Mouse (Mus musculus) B cell, adult (primary cell): Measurements from ENCODE around the gene Rbms2. TPM values are rescaled to one million over a fixed set of nuclear protein-coding genes. Genes with fewer than 3 reads are reported as not detected.

Experiments used
- total RNA-seq: library from RNA; stranded (reverse); gene quantifications from 4 replicates; pipeline ENCODE4 v1.2.4, GENCODE M21; 2023; ENCODE audit not compliant: inconsistent age

Gene Rbms2
- total RNA-seq: 46.0 to 52.1 TPM (median 47.1 TPM) in 4 replicates

DNA sequence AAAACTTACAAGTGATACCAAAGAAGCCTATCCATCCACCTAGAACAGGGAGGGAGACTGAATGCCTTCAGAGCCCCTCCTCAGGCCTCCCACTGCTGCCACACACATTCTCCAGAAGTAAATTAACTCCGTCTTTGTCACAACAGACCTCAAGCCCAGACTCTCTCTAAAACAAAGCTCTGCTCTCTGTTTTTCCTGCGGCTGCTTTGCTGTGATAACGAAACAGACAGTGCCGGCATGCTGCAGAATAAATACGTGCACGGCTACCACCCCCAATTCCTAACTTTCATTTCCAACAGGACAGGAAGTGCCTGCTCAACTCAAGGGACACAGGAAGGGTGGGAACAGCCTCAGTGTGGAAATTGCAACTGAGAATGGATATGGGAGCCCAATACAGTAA, at the start of gene Rbms2:
Rbms2 (minus strand) TSS at position 309 of the 400 bp plus-strand sequence.

DNA sequence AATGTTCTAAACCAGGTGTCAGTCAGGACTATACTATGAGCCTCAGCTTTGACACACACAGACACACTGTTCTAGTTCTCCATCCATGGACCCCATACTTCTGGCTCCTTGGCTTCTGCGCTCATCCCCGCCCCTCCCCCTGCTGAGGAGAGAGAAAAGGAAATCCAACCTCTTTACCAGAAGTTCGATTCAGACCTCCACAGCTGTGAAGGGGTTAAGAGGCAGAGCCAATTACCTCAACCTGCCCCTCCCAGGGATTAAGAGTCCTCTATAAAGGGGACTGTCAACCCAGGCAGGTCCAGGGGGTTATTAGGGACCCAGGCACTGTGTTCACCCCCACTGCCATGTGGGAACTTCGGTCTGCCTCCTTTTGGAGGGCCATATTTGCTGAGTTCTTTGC, 45.4 kb upstream of the Rbms2 start, which contains the start of gene Mip:
Mip (plus strand) TSS at position 301 of the 400 bp plus-strand sequence.

DNA sequence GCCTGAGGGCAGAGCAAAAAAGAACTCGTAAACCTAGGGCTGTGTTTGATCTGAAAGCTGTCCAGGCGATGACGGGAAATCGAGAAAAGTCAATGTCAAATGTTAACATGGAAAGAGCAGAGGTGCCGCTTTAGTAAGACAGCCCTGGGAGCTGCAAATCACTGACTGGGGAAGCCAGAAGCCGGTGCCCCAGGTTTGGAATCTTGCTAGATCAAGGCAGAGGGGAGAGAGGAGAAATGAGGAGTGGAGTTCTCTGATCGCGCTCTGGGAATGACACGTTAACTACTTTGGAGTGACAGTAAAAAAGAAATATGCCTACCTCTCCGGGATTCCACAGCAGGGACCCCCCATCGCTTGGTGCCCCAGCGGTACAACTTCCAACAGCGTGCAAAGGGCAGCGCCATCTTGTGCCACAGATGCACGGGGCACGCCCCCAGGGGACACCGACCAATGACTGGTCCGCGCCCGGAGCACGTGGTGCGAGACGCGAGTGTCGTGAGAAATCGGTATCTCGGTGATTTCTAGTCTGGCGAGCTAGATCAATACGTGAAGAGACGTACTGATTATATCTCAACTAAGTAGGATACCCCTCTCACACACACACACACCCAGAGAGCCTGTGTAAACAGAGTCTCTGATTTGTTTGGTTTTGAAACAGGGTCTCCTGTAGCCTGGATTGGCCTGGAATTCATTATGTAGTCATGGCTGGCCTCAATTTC, 31.5 kb upstream of the Rbms2 start, which contains the start of gene Spryd4:
Spryd4 (minus strand) TSS at position 418 of the 719 bp plus-strand sequence.

DNA sequence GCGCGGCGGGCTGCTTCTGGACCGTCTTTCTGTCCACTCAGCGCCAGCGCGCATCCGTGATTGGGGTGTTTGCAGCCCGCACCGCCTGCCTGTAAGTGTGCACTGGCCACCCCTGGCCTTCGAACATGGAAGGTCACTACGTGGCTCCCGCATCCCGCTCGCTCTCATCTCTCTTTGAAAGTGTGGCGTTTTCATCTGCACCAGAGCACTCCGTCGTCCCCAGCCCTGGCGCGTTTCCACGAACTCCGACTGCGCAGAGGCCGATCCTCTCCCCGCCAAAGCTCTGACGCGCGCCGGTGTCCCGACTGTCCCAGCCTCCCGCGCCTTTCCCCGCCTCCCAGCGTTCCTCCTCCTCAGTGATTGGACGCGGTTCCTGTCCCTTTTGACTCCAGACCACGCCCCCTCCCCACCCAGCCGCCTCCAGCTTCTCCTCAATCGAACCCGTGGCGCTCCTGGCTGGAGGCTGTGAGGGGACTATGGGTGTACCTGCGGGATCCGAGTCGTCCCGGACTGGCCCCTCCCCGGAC, 14.0 kb upstream of the Rbms2 start, which contains the start of gene Gls2:
Gls2 (plus strand) TSS at position 434 of the 527 bp plus-strand sequence.

DNA sequence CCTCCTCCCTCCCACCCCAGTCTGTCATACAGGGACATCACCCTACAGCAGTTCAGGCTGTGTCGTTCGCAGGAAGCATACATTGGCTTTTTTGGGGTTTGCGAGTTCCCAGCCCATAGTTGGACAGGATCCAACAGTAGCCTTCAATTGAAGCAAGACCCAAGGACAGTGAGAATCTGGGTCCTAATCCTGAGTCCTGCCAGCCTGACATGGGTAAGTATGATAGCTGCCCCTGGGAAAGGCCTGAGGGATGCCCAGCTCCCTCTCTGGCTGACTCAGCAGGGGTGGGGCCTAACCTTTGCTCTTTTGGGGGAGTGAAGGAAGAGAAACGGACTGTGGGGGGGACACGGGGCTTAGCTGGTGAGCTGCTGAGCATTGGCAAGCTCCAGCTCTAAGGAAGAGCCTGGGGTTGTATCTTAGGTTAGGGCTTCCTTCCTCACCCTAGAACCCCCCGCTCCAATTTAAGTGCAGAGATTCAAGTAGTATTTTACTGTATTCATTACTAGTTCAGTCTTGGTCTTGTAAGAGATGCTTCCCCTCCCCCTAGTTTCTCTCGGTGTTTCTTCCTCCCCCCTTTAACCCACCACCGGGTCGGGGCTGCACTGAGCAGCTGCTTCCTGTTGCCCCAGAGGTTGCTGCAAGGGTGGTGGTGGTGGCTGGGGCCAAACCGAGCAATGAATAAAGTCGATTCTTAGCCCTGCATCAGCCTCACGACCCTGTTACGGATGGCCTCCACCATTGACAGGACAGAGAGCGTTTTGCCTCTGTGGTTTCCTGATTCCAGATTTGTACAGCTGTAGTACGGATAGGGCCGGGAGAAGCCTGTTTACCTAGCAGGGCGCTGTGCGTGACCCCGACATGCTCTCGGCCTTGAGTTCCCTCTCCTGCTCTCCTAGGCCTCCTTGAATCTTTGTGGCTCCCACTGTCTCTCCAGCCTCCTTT, 88.3 kb downstream of the Rbms2 start, which contains the start of gene Baz2a:
Baz2a (plus strand) TSS at position 14 of the 942 bp plus-strand sequence.

DNA sequence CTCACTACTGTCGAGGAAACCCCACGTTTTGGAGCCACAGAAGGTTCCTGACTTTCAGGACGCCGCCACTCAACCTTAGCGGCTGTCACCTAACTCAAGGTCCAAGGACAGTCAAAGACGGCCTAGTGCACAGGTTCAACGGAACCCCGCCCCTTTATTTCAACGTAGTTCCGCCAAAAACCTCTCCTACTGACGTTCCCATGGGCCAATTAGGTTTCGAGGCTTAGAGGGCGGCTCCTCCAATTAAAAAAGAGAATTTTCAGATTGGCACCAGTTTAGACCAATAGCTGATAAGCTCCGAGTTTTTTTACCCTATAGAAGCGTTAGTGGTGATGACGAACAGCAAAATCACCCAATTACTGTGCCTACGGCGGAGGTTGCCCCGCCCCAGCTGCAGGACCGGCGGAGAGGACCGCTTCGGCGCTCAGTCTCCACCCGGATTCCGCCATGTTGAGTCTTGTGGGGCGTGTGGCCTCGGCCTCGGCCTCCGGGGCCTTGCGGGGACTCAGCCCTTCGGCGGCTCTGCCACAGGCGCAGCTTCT, 97.1 kb downstream of the Rbms2 start, which contains the start of gene Atp5b:
Atp5b (plus strand) TSS at position 394 of the 542 bp plus-strand sequence.

Other genes starting within 250 kb of the Rbms2 start
- not detected in 4 replicates for gene Hsd17b6, start 172.7 kb downstream of the Rbms2 start, total RNA-seq
- gene Prim1, start 165.1 kb downstream of the Rbms2 start, total RNA-seq: 14.7 to 17.6 TPM (median 16.0 TPM) in 4 replicates
- 579 to 612 TPM (median 595 TPM) in 4 replicates for gene Naca, start 144.7 kb downstream of the Rbms2 start, total RNA-seq
- 125 to 138 TPM (median 132 TPM) in 4 replicates for gene Ptges3, start 121.3 kb downstream of the Rbms2 start, total RNA-seq
- 578 to 690 TPM (median 600 TPM) in 4 replicates for gene Atp5b, start 97.0 kb downstream of the Rbms2 start, total RNA-seq
- 114 to 132 TPM (median 129 TPM) in 4 replicates for gene Baz2a, start 88.7 kb downstream of the Rbms2 start, total RNA-seq
- gene Gls2, start 14.2 kb upstream of the Rbms2 start, total RNA-seq: not detected in 4 replicates
- 12.9 to 16.0 TPM (median 15.8 TPM) in 4 replicates for gene Spryd4, start 31.5 kb upstream of the Rbms2 start, total RNA-seq
- not detected in 4 replicates for gene Mip, start 45.5 kb upstream of the Rbms2 start, total RNA-seq
- 11.7 to 20.7 TPM (median 15.9 TPM) in 4 replicates for gene Timeless, start 51.8 kb upstream of the Rbms2 start, total RNA-seq
- 0.48 TPM in 1 of 4 replicates, not detected in the others for gene Apon, start 73.8 kb upstream of the Rbms2 start, total RNA-seq
- gene Apof, start 88.4 kb upstream of the Rbms2 start, total RNA-seq: 0.54 to 2.0 TPM (median 0.83 TPM) in 4 replicates
- 109 to 134 TPM (median 120 TPM) in 4 replicates for gene Stat2, start 90.3 kb upstream of the Rbms2 start, total RNA-seq
- gene Il23a, start 118.5 kb upstream of the Rbms2 start, total RNA-seq: 0.30 TPM in 1 of 4 replicates, not detected in the others
- gene Pan2, start 123.0 kb upstream of the Rbms2 start, total RNA-seq: 57.7 to 65.1 TPM (median 61.2 TPM) in 4 replicates
- 19.3 to 27.7 TPM (median 21.7 TPM) in 4 replicates for gene Cnpy2, start 142.2 kb upstream of the Rbms2 start, total RNA-seq
- gene Cs, start 157.4 kb upstream of the Rbms2 start, total RNA-seq: 105 to 106 TPM (median 105 TPM) in 4 replicates
- 29.6 to 36.9 TPM (median 33.0 TPM) in 4 replicates for gene Coq10a, start 188.7 kb upstream of the Rbms2 start, total RNA-seq
- 66.2 to 68.1 TPM (median 67.1 TPM) in 4 replicates for gene Ankrd52, start 196.8 kb upstream of the Rbms2 start, total RNA-seq
- 0.83 TPM in 1 of 4 replicates, not detected in the others for gene Slc39a5, start 220.9 kb upstream of the Rbms2 start, total RNA-seq
- 49.3 to 60.3 TPM (median 54.7 TPM) in 4 replicates for gene Nabp2, start 231.2 kb upstream of the Rbms2 start, total RNA-seq
- gene Rnf41, start 231.4 kb upstream of the Rbms2 start, total RNA-seq: 58.7 to 71.1 TPM (median 64.1 TPM) in 4 replicates